Mouse (Mus musculus): Measurements from ENCODE around the gene Acrv1.
"Not testable (repeated sequence)": the region's sequence is repeated elsewhere in the genome, so short reads cannot be mapped to it uniquely, and the experiment has no call there.

Acrv1 gene

GRCm38 (mm10) chr9:36692920-36693319 lies at the start of gene Acrv1:
Gene Acrv1 (plus strand): TSS chr9:36693220.
- DNase-seq = no peak

- not testable (repeated sequence) for DNase-seq
Measured at GRCm38 (mm10) chr9:36643276-36643675, 49.7 kb upstream of the Acrv1 start, which contains the start of gene A630095E13Rik. Gene A630095E13Rik (minus strand): TSS chr9:36643376.

DNA sequence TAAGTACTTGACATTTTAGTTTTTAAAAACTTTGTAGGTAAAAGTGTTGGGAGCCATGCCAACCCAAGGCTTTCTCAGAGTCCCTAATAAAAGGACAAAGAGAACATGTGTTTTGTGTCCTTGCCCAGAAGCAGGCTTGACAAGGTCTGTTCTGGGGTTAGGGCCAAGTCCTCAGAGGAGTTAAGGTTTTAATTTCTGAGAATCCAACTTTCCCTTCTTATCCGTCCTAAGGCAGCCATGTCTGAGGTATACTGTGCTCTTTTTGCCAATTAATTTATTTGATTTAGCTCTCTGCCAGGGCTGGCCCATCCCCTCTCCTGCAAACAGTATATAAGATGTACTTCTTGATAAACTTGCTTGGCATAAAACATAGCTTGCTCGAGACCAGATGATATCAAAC lies 11.6 kb upstream of the Acrv1 start:
- DNase-seq = no peak

DNA sequence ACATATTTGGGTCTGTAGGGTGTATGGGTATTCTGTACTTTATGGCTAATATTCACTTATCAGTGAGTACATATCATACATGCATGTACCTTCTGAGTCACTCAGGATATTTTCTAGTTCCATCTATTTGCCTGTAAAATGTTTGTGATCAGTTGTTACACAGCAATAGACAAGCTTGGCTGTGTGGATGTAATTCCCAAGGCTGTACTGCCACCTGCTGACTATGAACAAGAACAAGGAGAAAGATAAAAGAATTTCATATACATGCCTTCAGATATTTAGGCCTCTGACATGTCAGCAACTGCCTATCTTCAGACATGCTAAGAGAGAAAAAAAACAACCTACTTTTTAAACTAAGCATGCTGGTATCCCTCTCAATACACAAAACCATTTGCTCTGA lies 5.7 kb upstream of the Acrv1 start:
- peak; percentile 9 for DNase-seq

GRCm38 (mm10) chr9:36694276-36694675 lies 1.3 kb downstream of the Acrv1 start:
- DNase-seq = no peak

- DNase-seq = no peak
Measured at GRCm38 (mm10) chr9:36705923-36706322, 12.9 kb downstream of the Acrv1 start.

DNA sequence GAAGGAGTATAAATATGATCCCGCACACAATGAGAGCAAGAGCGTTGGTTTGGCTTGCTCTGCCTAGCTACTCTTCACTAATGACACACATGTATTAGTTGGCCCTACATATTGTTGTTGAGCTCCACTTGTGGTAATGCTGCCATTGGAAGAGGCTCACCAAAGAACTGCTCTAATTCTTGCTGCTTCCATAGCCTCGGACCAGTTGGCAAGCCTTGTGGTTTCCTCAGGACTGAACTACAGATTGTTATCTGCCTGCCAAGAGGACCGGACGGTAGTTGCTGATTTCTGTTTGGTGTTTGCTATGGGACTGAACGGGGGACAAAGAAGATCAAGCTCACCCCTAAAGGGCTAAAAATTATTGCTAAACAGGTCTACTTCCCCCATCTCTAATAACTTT lies 14.3 kb downstream of the Acrv1 start:
- DNase-seq = no peak

GRCm38 (mm10) chr9:36716624-36717023 lies 23.6 kb downstream of the Acrv1 start:
- no peak for DNase-seq

DNA sequence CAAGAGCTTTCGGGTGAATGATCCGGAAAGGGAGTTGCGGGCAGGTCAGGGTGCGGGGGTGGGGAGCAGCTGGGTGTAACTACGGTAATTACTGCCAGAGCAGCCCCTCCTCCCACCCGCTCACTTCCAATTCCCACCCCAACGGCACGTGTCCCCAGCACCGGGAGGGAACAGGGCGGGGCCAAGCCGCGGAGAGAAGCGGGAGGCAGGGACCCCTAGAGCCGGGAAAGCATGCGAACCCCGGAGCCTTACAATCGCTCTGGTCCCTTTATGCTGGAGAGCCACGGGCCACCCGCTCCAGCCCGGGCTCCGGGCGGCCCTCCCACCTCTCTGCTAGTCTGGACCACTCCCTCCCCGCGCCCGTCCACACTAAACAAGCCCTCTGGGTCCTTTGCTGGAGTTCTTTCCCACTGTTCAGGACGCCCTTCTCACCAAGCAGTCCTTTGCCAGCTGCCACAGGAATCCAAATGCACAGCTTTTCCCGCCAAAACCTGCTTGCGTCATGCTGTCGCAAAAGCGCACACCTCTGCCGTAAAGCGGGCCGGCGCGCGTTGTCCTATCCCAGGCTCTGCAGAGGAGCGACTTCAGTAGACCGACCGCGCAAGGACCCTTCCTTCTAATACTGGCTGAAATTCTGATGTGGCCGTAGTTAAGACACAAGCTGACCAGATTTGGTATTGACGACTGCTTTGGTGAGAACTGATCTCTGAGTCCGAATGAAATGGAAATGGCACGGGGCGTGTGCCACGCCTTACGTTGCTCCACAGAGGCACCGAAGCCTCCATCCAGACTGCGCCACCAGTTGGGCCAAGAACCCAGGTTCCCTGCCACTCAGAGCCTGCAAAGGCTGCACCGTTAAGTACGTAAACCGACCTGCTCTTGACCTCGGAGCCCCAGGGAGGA lies 33.4 kb downstream of the Acrv1 start:
- DNase-seq = peak; percentile 91

- DNase-seq = no peak
Measured at GRCm38 (mm10) chr9:36727034-36727755, 34.2 kb downstream of the Acrv1 start, which contains the start of gene Chek1. Gene Chek1 (minus strand): TSS chr9:36727065.

All from right cerebral cortex, postnatal 14 days (tissue).